Comparison of ENCODE assay signal across 30 mouse cellular contexts in the genomic region with DNA sequence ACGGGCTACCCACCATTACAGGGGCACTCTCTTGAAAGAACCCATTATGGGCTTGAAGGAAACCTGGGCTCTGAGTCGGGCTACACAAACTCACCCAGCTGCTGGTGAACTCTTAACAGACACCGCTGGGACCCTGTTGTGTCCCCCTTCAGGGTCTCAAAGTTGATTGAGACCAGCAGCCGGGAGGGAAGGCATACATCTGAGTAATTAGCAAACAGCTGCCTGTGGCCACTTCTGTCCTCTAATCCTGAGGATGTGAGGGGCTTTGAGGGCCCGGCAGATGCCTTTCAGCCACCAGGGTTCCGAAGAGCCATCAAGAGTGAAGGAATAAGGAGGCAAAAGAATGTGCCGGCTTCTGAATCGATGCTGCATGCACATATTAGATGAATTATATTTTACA. TPM values are rescaled to one million over a fixed set of nuclear protein-coding genes. Genes with fewer than 3 reads are reported as not detected.
DNase-seq lines count a peak whose midpoint lies in the region; ATAC-seq and TF ChIP-seq lines count a peak whose summit lies in the region.
"Had no signal": no experiment of that assay in that cellular context is flagged by ENCODE, and none has a peak within 500 bp of the region (broad histone marks: within the 10 kb centered on the region; RNA-seq: fewer than 3 reads in every experiment).

No protein-coding gene starts in this region.

- 56% methylated on average over 8 of the region's 8 CpGs for WGBS in midbrain, embryonic 10.5 days
- 54% methylated on average over 8 of the region's 8 CpGs for WGBS in midbrain, postnatal 0 days
- WGBS in embryonic facial prominence, embryonic 13.5 days: 48% methylated on average over 8 of the region's 8 CpGs
- 60% methylated on average over 8 of the region's 8 CpGs for WGBS in limb, embryonic 10.5 days

- no peak overlapping the region for H3K4me3 ChIP-seq in midbrain, embryonic 10.5 days
- no peak overlapping the region for H3K4me3 ChIP-seq in midbrain, postnatal 0 days (ENCODE audit: low read depth, low read length)
- no peak overlapping the region for H3K4me3 ChIP-seq in embryonic facial prominence, embryonic 13.5 days
- no peak overlapping the region for H3K4me3 ChIP-seq in limb, embryonic 10.5 days
- H3K4me3 ChIP-seq in left cerebral cortex, adult 2 months: no peak overlapping the region
- H3K4me3 ChIP-seq: erythroblast, embryonic 14.5 days; heart, adult 2 months; heart, embryonic 13.5 days; hindbrain, embryonic 15.5 days; kidney, embryonic 15.5 days; myocyte; neural tube, embryonic 12.5 days had no signal

- intact Hi-C loops in left cerebral cortex, adult 2 months (cut with DNase I): no loop called here

- ATAC-seq in midbrain, postnatal 0 days (ENCODE audit: low FRiP score): no peak
- ATAC-seq in embryonic facial prominence, embryonic 13.5 days (ENCODE audit: insufficient number of reproducible peaks, insufficient read depth, low FRiP score, low TSS enrichment, low read depth): no peak
- ATAC-seq: forebrain, embryonic 16.5 days; midbrain, embryonic 16.5 days had no signal

- DNase-seq in midbrain, embryonic 10.5 days (ENCODE audit: low spot score): no peak
- DNase-seq in midbrain, postnatal 0 days (ENCODE audit: low spot score): no peak
- DNase-seq in limb, embryonic 10.5 days (ENCODE audit: low spot score): no peak
- DNase-seq in left cerebral cortex, adult 2 months (ENCODE audit: extremely low spot score in 1 of 2, low spot score in 2 of 2): no peak
- no peak for DNase-seq in layer of hippocampus, postnatal 25 days (ENCODE audit: extremely low spot score in 1 of 2, low spot score in 1 of 2)
- DNase-seq: adrenal gland, adult 2 months; adrenal gland, postnatal 36 days; B cell, adult 2 months; cerebellum, adult 2 months; cerebellum, postnatal 14 days; heart, adult 2 months; heart, postnatal 10 days; kidney, adult 18-20 months; lung, postnatal 14 days; thymus, postnatal 4 days had no signal

- no peaks in the 10 kb centered on the region for H3K36me3 ChIP-seq in midbrain, embryonic 10.5 days
- H3K36me3 ChIP-seq in midbrain, postnatal 0 days (ENCODE audit: insufficient read depth, low read length): no peaks in the 10 kb centered on the region
- H3K36me3 ChIP-seq in embryonic facial prominence, embryonic 13.5 days: no peaks in the 10 kb centered on the region
- H3K36me3 ChIP-seq in limb, embryonic 10.5 days: no peaks in the 10 kb centered on the region
- H3K36me3 ChIP-seq: heart, embryonic 13.5 days; hindbrain, embryonic 15.5 days; kidney, embryonic 15.5 days; neural tube, embryonic 12.5 days had no signal

- no peak overlapping the region for H3K4me2 ChIP-seq in midbrain, postnatal 0 days (ENCODE audit: low read depth, low read length, poor library complexity, severe bottlenecking)
- no peak overlapping the region for H3K4me2 ChIP-seq in embryonic facial prominence, embryonic 13.5 days
- H3K4me2 ChIP-seq: heart, embryonic 13.5 days; hindbrain, embryonic 15.5 days; kidney, embryonic 15.5 days; liver, embryonic 11.5 days; neural tube, embryonic 12.5 days had no signal

- 0 out of 2 replicates have a peak, but pooled peaks cover 4% of the 10 kb centered on the region for H3K27me3 ChIP-seq in midbrain, embryonic 10.5 days (ENCODE audit: low read depth, poor library complexity, severe bottlenecking)
- H3K27me3 ChIP-seq in midbrain, postnatal 0 days (ENCODE audit: insufficient read depth, low read length): no peaks in the 10 kb centered on the region
- H3K27me3 ChIP-seq in embryonic facial prominence, embryonic 13.5 days: no peaks in the 10 kb centered on the region
- 0 out of 2 replicates have a peak, but pooled peaks cover 7% of the 10 kb centered on the region for H3K27me3 ChIP-seq in limb, embryonic 10.5 days (ENCODE audit: low read depth, poor library complexity, severe bottlenecking)
- H3K27me3 ChIP-seq: heart, embryonic 13.5 days; hindbrain, embryonic 15.5 days; kidney, embryonic 15.5 days; neural tube, embryonic 12.5 days had no signal

- peaks cover 33% of the 10 kb centered on the region for H3K4me1 ChIP-seq in midbrain, embryonic 10.5 days
- no peaks in the 10 kb centered on the region for H3K4me1 ChIP-seq in midbrain, postnatal 0 days (ENCODE audit: insufficient read depth, low read length)
- H3K4me1 ChIP-seq in embryonic facial prominence, embryonic 13.5 days: peaks cover 10% of the 10 kb centered on the region
- H3K4me1 ChIP-seq in limb, embryonic 10.5 days: peaks cover 19% of the 10 kb centered on the region
- H3K4me1 ChIP-seq: hindbrain, embryonic 15.5 days had no signal

- TF ChIP-seq CTCF in midbrain, postnatal 0 days (IDR thresholded peaks at IDR 0.05): no peak
- no peak for TF ChIP-seq CTCF in left cerebral cortex, adult 2 months (IDR thresholded peaks at IDR 0.05)

- H3K27ac ChIP-seq in midbrain, embryonic 10.5 days (replicated peaks): peak overlapping the region; percentile 52
- no peak overlapping the region for H3K27ac ChIP-seq in midbrain, postnatal 0 days (ENCODE audit: low read depth, low read length)
- 0 out of 2 replicates have a peak overlapping the region, but pooled peaks have one; percentile 2 for H3K27ac ChIP-seq in embryonic facial prominence, embryonic 13.5 days
- H3K27ac ChIP-seq in limb, embryonic 10.5 days: peak overlapping the region; percentile 69
- H3K27ac ChIP-seq in left cerebral cortex, adult 2 months: no peak overlapping the region
- H3K27ac ChIP-seq: heart, adult 2 months; heart, embryonic 13.5 days; hindbrain, embryonic 15.5 days; kidney, embryonic 15.5 days; neural tube, embryonic 12.5 days had no signal

- H3K9ac ChIP-seq in midbrain, postnatal 0 days (replicated peaks; ENCODE audit: low read length, poor library complexity, severe bottlenecking): no peak overlapping the region
- H3K9ac ChIP-seq in embryonic facial prominence, embryonic 13.5 days: no peak overlapping the region
- H3K9ac ChIP-seq: heart, embryonic 13.5 days; hindbrain, embryonic 15.5 days; kidney, embryonic 15.5 days; neural tube, embryonic 12.5 days had no signal

- H3K9me3 ChIP-seq in midbrain, embryonic 10.5 days (replicated peaks): no peaks in the 10 kb centered on the region
- H3K9me3 ChIP-seq in midbrain, postnatal 0 days (ENCODE audit: low read length): no peaks in the 10 kb centered on the region
- H3K9me3 ChIP-seq in embryonic facial prominence, embryonic 13.5 days: no peaks in the 10 kb centered on the region
- no peaks in the 10 kb centered on the region for H3K9me3 ChIP-seq in limb, embryonic 10.5 days (replicated peaks)
- H3K9me3 ChIP-seq: heart, embryonic 13.5 days; hindbrain, embryonic 15.5 days; kidney, embryonic 15.5 days; neural tube, embryonic 12.5 days had no signal

RNA-seq across cellular contexts. Expression of a gene that starts 3.6 kb away (rescaled TPM):
- 4.3 and 6.1 TPM in 2 replicates for polyA plus RNA-seq in midbrain, embryonic 10.5 days (2016; fragmentation: Nextera tagmentation; extraction: Ambion mirVana)
- 0.11 and 0.33 TPM in 2 replicates for total RNA-seq in midbrain, postnatal 0 days (2014; rRNA removed)
- 0.16 and 0.25 TPM in 2 replicates for polyA plus RNA-seq in midbrain, postnatal 0 days (2015; fragmentation: Nextera tagmentation; extraction: Ambion mirVana)
- 3.1 and 3.3 TPM in 2 replicates for polyA plus RNA-seq in embryonic facial prominence, embryonic 13.5 days (2015; fragmentation: Nextera tagmentation; extraction: Ambion mirVana)
- polyA plus RNA-seq in limb, embryonic 10.5 days (2016; fragmentation: Nextera tagmentation; extraction: Ambion mirVana): 4.8 and 5.0 TPM in 2 replicates
- total RNA-seq in left cerebral cortex, adult 2 months (2021): not detected
- not detected for total RNA-seq in layer of hippocampus, postnatal 25 days (2021)
- total RNA-seq: gastrocnemius, adult 8-10 months; hematopoietic stem cell, adult 5-6 weeks; layer of hippocampus, adult 18-20 months; layer of hippocampus, postnatal 10 days had no signal
- polyA plus RNA-seq: cortical plate, adult 2 months; myocyte had no signal

RNA-seq across cellular contexts. Expression of a gene that starts 8.1 kb away (rescaled TPM):
- polyA plus RNA-seq in midbrain, embryonic 10.5 days (2016; fragmentation: Nextera tagmentation; extraction: Ambion mirVana): 116 TPM in 2 replicates
- total RNA-seq in midbrain, postnatal 0 days (2014; rRNA removed): 45.4 and 48.4 TPM in 2 replicates
- polyA plus RNA-seq in midbrain, postnatal 0 days (2015; fragmentation: Nextera tagmentation; extraction: Ambion mirVana): 47.8 and 54.0 TPM in 2 replicates
- 148 and 153 TPM in 2 replicates for polyA plus RNA-seq in embryonic facial prominence, embryonic 13.5 days (2015; fragmentation: Nextera tagmentation; extraction: Ambion mirVana)
- 105 and 107 TPM in 2 replicates for polyA plus RNA-seq in limb, embryonic 10.5 days (2016; fragmentation: Nextera tagmentation; extraction: Ambion mirVana)
- total RNA-seq in left cerebral cortex, adult 2 months (2021): 10 to 100 TPM; 33.6 to 34.3 TPM
- total RNA-seq in layer of hippocampus, postnatal 25 days (2021): 10 to 100 TPM; 29.4 to 31.0 TPM

RNA-seq across cellular contexts. Expression of a gene that starts 17.0 kb away (rescaled TPM):
- 569 and 605 TPM in 2 replicates for polyA plus RNA-seq in midbrain, embryonic 10.5 days (2016; fragmentation: Nextera tagmentation; extraction: Ambion mirVana)
- 553 TPM in 2 replicates for total RNA-seq in midbrain, postnatal 0 days (2014; rRNA removed)
- polyA plus RNA-seq in midbrain, postnatal 0 days (2015; fragmentation: Nextera tagmentation; extraction: Ambion mirVana): 832 and 847 TPM in 2 replicates
- polyA plus RNA-seq in embryonic facial prominence, embryonic 13.5 days (2015; fragmentation: Nextera tagmentation; extraction: Ambion mirVana): 779 and 911 TPM in 2 replicates
- 527 and 556 TPM in 2 replicates for polyA plus RNA-seq in limb, embryonic 10.5 days (2016; fragmentation: Nextera tagmentation; extraction: Ambion mirVana)
- 100 to 1,000 TPM; 296 to 302 TPM for total RNA-seq in left cerebral cortex, adult 2 months (2021)
- 100 to 1,000 TPM; 285 to 333 TPM for total RNA-seq in layer of hippocampus, postnatal 25 days (2021)

RNA-seq across cellular contexts. Expression of a gene that starts 26.0 kb away (rescaled TPM):
- 125 and 132 TPM in 2 replicates for polyA plus RNA-seq in midbrain, embryonic 10.5 days (2016; fragmentation: Nextera tagmentation; extraction: Ambion mirVana)
- total RNA-seq in midbrain, postnatal 0 days (2014; rRNA removed): 61.0 and 63.4 TPM in 2 replicates
- polyA plus RNA-seq in midbrain, postnatal 0 days (2015; fragmentation: Nextera tagmentation; extraction: Ambion mirVana): 93.5 and 96.6 TPM in 2 replicates
- polyA plus RNA-seq in embryonic facial prominence, embryonic 13.5 days (2015; fragmentation: Nextera tagmentation; extraction: Ambion mirVana): 108 TPM in 2 replicates
- 125 and 132 TPM in 2 replicates for polyA plus RNA-seq in limb, embryonic 10.5 days (2016; fragmentation: Nextera tagmentation; extraction: Ambion mirVana)
- total RNA-seq in left cerebral cortex, adult 2 months (2021): 10 to 100 TPM; 50.4 to 52.7 TPM
- 10 to 100 TPM; 36.5 to 42.5 TPM for total RNA-seq in layer of hippocampus, postnatal 25 days (2021)

RNA-seq across cellular contexts. Expression of a gene that starts 31.3 kb away (rescaled TPM):
- 193 and 195 TPM in 2 replicates for polyA plus RNA-seq in midbrain, embryonic 10.5 days (2016; fragmentation: Nextera tagmentation; extraction: Ambion mirVana)
- 42.7 and 52.3 TPM in 2 replicates for total RNA-seq in midbrain, postnatal 0 days (2014; rRNA removed)
- 95.7 and 96.9 TPM in 2 replicates for polyA plus RNA-seq in midbrain, postnatal 0 days (2015; fragmentation: Nextera tagmentation; extraction: Ambion mirVana)
- polyA plus RNA-seq in embryonic facial prominence, embryonic 13.5 days (2015; fragmentation: Nextera tagmentation; extraction: Ambion mirVana): 131 and 140 TPM in 2 replicates
- 193 and 217 TPM in 2 replicates for polyA plus RNA-seq in limb, embryonic 10.5 days (2016; fragmentation: Nextera tagmentation; extraction: Ambion mirVana)
- 10 to 100 TPM; 47.9 to 50.8 TPM for total RNA-seq in left cerebral cortex, adult 2 months (2021)
- 10 to 100 TPM; 49.0 to 49.6 TPM for total RNA-seq in layer of hippocampus, postnatal 25 days (2021)

Comparison
In these comparisons a context has a peak if more than half of its experiments do, and no peak if none do; other contexts are left out.
1. H3K27ac ChIP-seq: peak in midbrain, embryonic 10.5 days (single experiment), embryonic facial prominence, embryonic 13.5 days (single experiment) and limb, embryonic 10.5 days (single experiment); none in midbrain, postnatal 0 days (single experiment) and left cerebral cortex, adult 2 months (single experiment).